Mouse (Mus musculus) ES-E14 (cell line): ENCODE data around the gene Zfyve1.

Experiments
- CHD2 ChIP-seq: IDR thresholded peaks from 2 replicates; pipeline ENCODE4 v1.6.1; 2014; ENCODE audit warnings: mild to moderate bottlenecking, low read depth, low read length, inconsistent platforms
- HCFC1 ChIP-seq: IDR thresholded peaks from 2 replicates; pipeline ENCODE4 v1.6.1; 2012; ENCODE audit warnings: low read length, inconsistent platforms, borderline replicate concordance; ENCODE audit not compliant: insufficient read depth
- MAFK ChIP-seq: IDR thresholded peaks from 2 replicates; pipeline ENCODE4 v1.6.1; 2014; ENCODE audit warnings: mild to moderate bottlenecking, low read depth, low read length, inconsistent platforms; ENCODE audit not compliant: insufficient read depth
- ZC3H11A ChIP-seq: IDR thresholded peaks from 2 replicates; pipeline ENCODE4 v1.6.1; 2012; ENCODE audit warnings: low read depth, mild to moderate bottlenecking, inconsistent platforms, low read length, borderline replicate concordance

GRCm38 (mm10) chr12:83577445-83577844, 19.6 kb downstream of the Zfyve1 start:
- TF ChIP-seq ZC3H11A (no peak), CHD2 (no peak), MAFK (no peak), HCFC1 (no peak)
